Mouse (Mus musculus) midbrain, embryonic 16.5 days (tissue): ENCODE measurements around the gene Olfr90. TPM values are rescaled to one million over a fixed set of nuclear protein-coding genes. Genes with fewer than 3 reads are reported as not detected.

Source experiments
- ATAC-seq: fragments of 200-750 bp; cut with Nextera tagmentation; 2 replicates; pipeline ENCODE4 v1.8.0; 2017; ENCODE audit warnings: moderate TSS enrichment
- H3K27ac ChIP-seq: fragments of 300-500 bp; sonication (generic); 2 replicates; pipeline ENCODE4 v1.5.1; 2014; ENCODE audit warnings: mild to moderate bottlenecking, low read length, mixed read lengths
- H3K27me3 ChIP-seq: fragments of 300-500 bp; sonication (generic); 2 replicates; pipeline ENCODE4 v1.6.1; 2014; ENCODE audit warnings: low read depth, low read length, mixed read lengths; ENCODE audit not compliant: control insufficient read depth, insufficient read depth
- H3K36me3 ChIP-seq: fragments of 300-500 bp; sonication (generic); 2 replicates; pipeline ENCODE4 v1.6.1; 2014; ENCODE audit warnings: mild to moderate bottlenecking, low read length, moderate library complexity, mixed read lengths; ENCODE audit not compliant: control insufficient read depth, insufficient read depth
- H3K4me1 ChIP-seq: fragments of 300-500 bp; sonication (generic); 2 replicates; pipeline ENCODE4 v1.6.1; 2014; ENCODE audit warnings: mild to moderate bottlenecking, low read length, mixed read lengths; ENCODE audit not compliant: control insufficient read depth, insufficient read depth
- H3K4me2 ChIP-seq: fragments of 300-500 bp; sonication (generic); 2 replicates; pipeline ENCODE4 v1.6.1; 2014; ENCODE audit warnings: mild to moderate bottlenecking, low read length, mixed read lengths
- H3K4me3 ChIP-seq: fragments of 300-500 bp; sonication (generic); 2 replicates; pipeline ENCODE4 v1.5.1; 2014; ENCODE audit warnings: low read depth, mild to moderate bottlenecking, low read length, moderate library complexity, mixed read lengths
- H3K9ac ChIP-seq: fragments of 300-500 bp; sonication (generic); 2 replicates; pipeline ENCODE4 v1.6.1; 2014; ENCODE audit warnings: low read depth, low read length, mixed read lengths
- H3K9me3 ChIP-seq: fragments of 300-500 bp; sonication (generic); replicated peaks from 2 replicates; pipeline ENCODE4 v1.6.1; 2014; ENCODE audit warnings: mild to moderate bottlenecking, low read length, mixed read lengths; ENCODE audit not compliant: control insufficient read depth, poor library complexity, severe bottlenecking
- WGBS: fragments of 180-500 bp; shearing (Covaris S2); extraction: QIAGEN DNeasy Blood & Tissue Kit; methylation state at CpG from one replicate; pipeline ENCODE4 v1.1.7; 2014; 5-methylcytosine and 5-hydroxymethylcytosine counted together
- polyA plus RNA-seq: library from polyadenylated mRNA; unstranded; fragments of >200 nt; fragmentation: Nextera tagmentation; extraction: Ambion mirVana; gene quantifications from 2 replicates; pipeline ENCODE4 v1.2.1, GENCODE M21; 2015

The Olfr90 gene
- polyA plus RNA-seq, 1 experiment from 2014 or later, result not detected

- H3K4me1 ChIP-seq, result peaks cover 45% of the 10 kb centered on the region
- WGBS, result under 1% methylated on average over 22 of the region's 22 CpGs
Observed at GRCm38 (mm10) chr17:37050399-37050798, 37.9 kb downstream of the Olfr90 start.

GRCm38 (mm10) chr17:37049570-37050310, 38.6 kb downstream of the Olfr90 start:
- Histone ChIP-seq H3K4me3 (peak overlapping the region; percentile 90), H3K27ac (peak overlapping the region; percentile 90), H3K9ac (peak overlapping the region; percentile 98), H3K9me3 (no peaks in the 10 kb centered on the region), H3K4me2 (peak overlapping the region; percentile 68), H3K27me3 (no peaks in the 10 kb centered on the region), H3K4me1 (peaks cover 45% of the 10 kb centered on the region), H3K36me3 (peaks cover 6% of the 10 kb centered on the region)
- WGBS, result 2% methylated on average over 39 of the region's 39 CpGs
- ATAC-seq, result peak; percentile 4

More at GRCm38 (mm10) chr17:37050399-37050798, 37.9 kb downstream of the Olfr90 start:
- H3K27me3 ChIP-seq, result no peaks in the 10 kb centered on the region
- peaks cover 10% of the 10 kb centered on the region for H3K36me3 ChIP-seq
- peak overlapping the region; percentile 68 for H3K4me2 ChIP-seq
- no peaks in the 10 kb centered on the region for H3K9me3 ChIP-seq
- peak; percentile 65 for ATAC-seq
- peak overlapping the region; percentile 90 for H3K4me3 ChIP-seq
- H3K27ac ChIP-seq, result peak overlapping the region; percentile 90
- peak overlapping the region; percentile 98 for H3K9ac ChIP-seq

GRCm38 (mm10) chr17:37048383-37048782, 39.9 kb downstream of the Olfr90 start:
- Histone ChIP-seq H3K9ac (peak overlapping the region; percentile 57), H3K27ac (no peak overlapping the region), H3K4me1 (peaks cover 43% of the 10 kb centered on the region), H3K36me3 (0 out of 2 replicates have a peak, but pooled peaks cover 2% of the 10 kb centered on the region), H3K27me3 (no peaks in the 10 kb centered on the region), H3K4me2 (peak overlapping the region; percentile 68), H3K4me3 (peak overlapping the region; percentile 91), H3K9me3 (no peaks in the 10 kb centered on the region)
- ATAC-seq, result no peak
- WGBS, result 61% methylated on average over 7 of the region's 7 CpGs

- no peak overlapping the region; the same call in 1 of the 2 replicates for H3K27ac ChIP-seq
- H3K9ac ChIP-seq, result peak overlapping the region; percentile 57
- 0 out of 2 replicates have a peak, but pooled peaks cover 2% of the 10 kb centered on the region for H3K36me3 ChIP-seq
- no peaks in the 10 kb centered on the region for H3K9me3 ChIP-seq
- no peaks in the 10 kb centered on the region for H3K27me3 ChIP-seq
- no peak for ATAC-seq
- H3K4me1 ChIP-seq, result peaks cover 40% of the 10 kb centered on the region
- WGBS, result 20% methylated on average over 3 of the region's 3 CpGs
- H3K4me2 ChIP-seq, result peak overlapping the region; percentile 68
- H3K4me3 ChIP-seq, result peak overlapping the region; percentile 91
Observed at GRCm38 (mm10) chr17:37047981-37048380, 40.3 kb downstream of the Olfr90 start.

- 11% methylated on average over 19 of the region's 19 CpGs for WGBS
- H3K27me3 ChIP-seq, result no peaks in the 10 kb centered on the region
- peak overlapping the region; percentile 100 for H3K9ac ChIP-seq
- peak overlapping the region; percentile 68 for H3K4me2 ChIP-seq
- no peak for ATAC-seq
- H3K4me1 ChIP-seq, result peaks cover 35% of the 10 kb centered on the region
- H3K36me3 ChIP-seq, result no peaks in the 10 kb centered on the region
- H3K27ac ChIP-seq, result peak overlapping the region; percentile 98
- peak overlapping the region; percentile 91 for H3K4me3 ChIP-seq
- no peaks in the 10 kb centered on the region for H3K9me3 ChIP-seq
Observed at GRCm38 (mm10) chr17:37047332-37047976, 40.8 kb downstream of the Olfr90 start.

GRCm38 (mm10) chr17:37046312-37047112, 41.8 kb downstream of the Olfr90 start:
- peaks cover 27% of the 10 kb centered on the region for H3K4me1 ChIP-seq
- H3K36me3 ChIP-seq, result no peaks in the 10 kb centered on the region
- peak overlapping the region; percentile 100 for H3K9ac ChIP-seq
- H3K9me3 ChIP-seq, result no peaks in the 10 kb centered on the region
- WGBS, result under 1% methylated on average over 27 of the region's 58 CpGs
- ATAC-seq, result peak; percentile 50
- H3K4me2 ChIP-seq, result peak overlapping the region; percentile 68
- peak overlapping the region; percentile 91 for H3K4me3 ChIP-seq
- no peaks in the 10 kb centered on the region for H3K27me3 ChIP-seq
- peak overlapping the region; percentile 98 for H3K27ac ChIP-seq

- WGBS, result under 1% methylated on average over 48 of the region's 55 CpGs
Observed at GRCm38 (mm10) chr17:37045611-37046311, 42.5 kb downstream of the Olfr90 start, which contains the start of gene Gabbr1. TSS of gene Gabbr1 (plus strand) at chr17:37045966.

GRCm38 (mm10) chr17:37044651-37045244, 43.6 kb downstream of the Olfr90 start:
- H3K9ac ChIP-seq, result peak overlapping the region; percentile 100
- peak overlapping the region; percentile 68 for H3K4me2 ChIP-seq
- H3K27me3 ChIP-seq, result no peaks in the 10 kb centered on the region
- peak overlapping the region; percentile 91 for H3K4me3 ChIP-seq
- 78% methylated on average over 7 of the region's 7 CpGs for WGBS
- no peaks in the 10 kb centered on the region for H3K36me3 ChIP-seq
- H3K27ac ChIP-seq, result peak overlapping the region; percentile 98
- no peaks in the 10 kb centered on the region for H3K9me3 ChIP-seq
- H3K4me1 ChIP-seq, result peaks cover 18% of the 10 kb centered on the region
- ATAC-seq, result no peak

More at GRCm38 (mm10) chr17:37045611-37046311, 42.5 kb downstream of the Olfr90 start, which contains the start of gene Gabbr1:
- Histone ChIP-seq H3K9ac (peak within 1 kb of the TSS; percentile 100), H3K9me3 (no peaks in the 10 kb centered on the region), H3K4me2 (peak within 1 kb of the TSS; percentile 68), H3K4me1 (peaks cover 22% of the 10 kb centered on the region), H3K36me3 (no peaks in the 10 kb centered on the region), H3K27me3 (no peaks in the 10 kb centered on the region), H3K27ac (peak within 1 kb of the TSS; percentile 98), H3K4me3 (peak within 1 kb of the TSS; percentile 91)
- peak; percentile 76 for ATAC-seq
